Mouse (Mus musculus): ENCODE measurements around the gene Mthfd2.
"Not testable (repeated sequence)": the region's sequence is repeated elsewhere in the genome, so short reads cannot be mapped to it uniquely, and the experiment has no call there.

Gene Mthfd2

DNA sequence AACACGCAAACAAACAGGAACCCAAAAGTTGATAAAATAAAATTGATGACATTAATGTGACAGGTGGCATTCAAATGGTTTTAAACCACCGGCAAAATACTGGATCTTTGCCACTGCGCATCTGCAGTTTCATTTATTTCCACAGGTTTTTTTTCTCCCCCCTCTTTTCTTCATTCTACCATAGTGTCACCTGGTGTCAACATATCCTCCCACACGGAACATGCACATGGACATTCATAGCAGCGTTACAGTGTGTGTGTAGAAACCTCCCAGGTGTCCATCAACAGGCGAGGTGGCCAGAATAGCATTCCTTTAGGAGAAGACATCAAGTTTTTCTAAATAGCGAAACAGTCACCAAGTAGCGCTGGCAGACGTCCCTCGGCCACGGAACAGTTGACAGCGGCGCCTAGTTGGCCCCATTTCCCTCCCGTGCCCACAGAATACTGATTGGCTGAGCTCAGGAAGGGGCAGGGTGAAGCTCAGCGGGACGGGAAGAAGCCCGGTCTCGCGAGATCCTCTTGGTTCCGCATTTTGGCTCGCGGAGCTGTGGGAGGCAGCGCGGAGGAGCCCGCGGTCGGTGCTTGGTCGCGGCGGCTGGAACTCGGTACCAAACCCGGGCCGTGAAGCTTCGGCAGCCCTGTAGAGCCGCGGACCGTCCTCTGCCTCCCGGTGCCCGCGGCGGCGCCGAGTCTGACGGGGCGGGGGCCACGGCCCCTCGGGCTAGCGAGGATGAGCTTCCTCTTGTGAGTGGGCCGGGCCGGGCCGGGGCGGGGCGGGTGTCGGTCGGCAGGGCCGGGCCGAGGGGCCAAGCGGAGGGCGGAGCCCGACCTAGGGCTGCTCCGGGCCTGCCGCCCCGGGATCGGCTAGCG is at the start of gene Mthfd2, which contains the start of gene Mob1a:
Gene Mthfd2, minus strand, starts transcription at position 384 of the 869 bp plus-strand sequence.
Gene Mob1a, plus strand, starts transcription at position 492 of the 869 bp plus-strand sequence.
- peak; percentile 98 for DNase-seq

DNA sequence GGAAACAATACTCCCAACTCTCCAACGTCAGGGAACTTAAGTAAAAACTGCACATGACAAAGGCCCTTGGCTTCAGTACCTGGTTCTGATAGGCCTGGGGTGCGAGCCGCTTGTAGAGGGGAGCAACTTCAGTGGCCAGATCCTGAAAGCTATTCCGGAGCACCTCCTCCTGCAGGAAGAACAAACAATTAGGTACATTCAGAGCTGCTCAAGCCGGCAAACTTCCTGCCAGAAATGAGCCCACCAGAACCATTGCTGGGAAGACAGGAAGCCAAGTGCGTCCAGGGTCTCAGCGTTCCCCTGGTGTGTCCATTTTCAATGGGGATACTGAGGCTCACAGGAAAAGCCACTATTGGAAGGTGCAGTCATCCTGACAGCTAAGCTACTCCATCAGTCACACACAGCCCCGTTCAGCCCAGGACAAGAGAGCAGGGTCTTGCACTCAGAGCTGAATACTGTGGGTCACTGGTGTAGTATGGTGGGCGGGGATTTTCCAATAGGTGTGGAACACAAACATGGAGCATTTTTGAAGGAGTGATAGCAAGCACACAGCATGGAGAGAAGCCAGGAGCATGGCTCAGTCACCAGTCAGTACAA is 48.1 kb upstream of the Mthfd2 start:
- no peak for DNase-seq

- DNase-seq, result no peak
Measured at GRCm38 (mm10) chr6:83371350-83371749, 45.6 kb upstream of the Mthfd2 start.

DNA sequence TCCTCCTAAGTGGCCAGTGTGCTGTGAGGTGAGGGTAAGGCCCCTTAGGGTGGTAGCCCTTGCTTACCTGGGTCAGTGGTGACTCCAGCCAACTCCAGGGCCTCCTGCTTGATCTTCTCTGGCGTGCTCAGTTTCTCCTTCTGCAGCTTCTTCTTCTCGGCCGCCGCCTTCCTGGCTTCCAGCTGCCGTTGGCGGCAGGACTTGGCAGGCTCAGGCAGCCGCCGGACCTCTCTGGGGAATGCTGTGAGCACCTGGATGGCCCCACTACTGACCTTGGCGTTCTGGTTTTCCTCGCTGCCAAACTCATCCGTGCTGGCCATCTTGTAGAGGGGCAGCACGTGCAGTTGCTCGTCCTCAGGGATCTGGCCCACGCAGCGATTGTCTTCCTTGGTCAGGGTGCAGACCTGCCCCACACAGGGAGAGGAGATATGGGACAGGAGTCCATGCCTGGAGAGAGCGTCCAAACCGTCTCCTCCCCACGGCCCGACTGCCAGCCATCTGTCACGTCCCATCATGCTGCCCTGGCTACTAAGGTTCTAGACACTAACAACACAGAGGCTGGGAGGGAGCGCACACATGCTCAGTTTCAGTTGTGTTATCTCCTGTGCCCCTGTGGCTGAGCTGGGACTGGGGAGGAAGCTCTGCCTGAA is 44.7 kb upstream of the Mthfd2 start:
- no peak for DNase-seq

DNA sequence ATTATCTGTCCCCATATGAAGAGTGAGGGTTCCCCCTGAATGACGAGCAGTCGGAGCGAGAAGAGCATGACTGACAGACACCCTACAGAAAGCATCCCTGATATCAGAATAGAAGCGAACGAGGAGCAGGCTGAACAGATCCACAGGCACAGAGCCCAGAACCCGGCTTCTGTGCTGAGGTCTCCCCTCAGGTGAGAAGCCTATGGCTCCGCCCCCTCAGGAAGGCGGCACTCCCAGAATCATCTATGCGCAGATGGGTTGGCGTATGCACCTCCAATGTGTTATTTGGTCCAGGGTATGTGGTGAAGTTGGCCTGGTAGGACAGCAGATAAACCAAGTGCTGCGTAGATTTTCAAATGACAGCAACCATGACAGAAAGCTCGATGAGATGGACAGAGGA is 37.4 kb upstream of the Mthfd2 start:
- no peak for DNase-seq

DNA sequence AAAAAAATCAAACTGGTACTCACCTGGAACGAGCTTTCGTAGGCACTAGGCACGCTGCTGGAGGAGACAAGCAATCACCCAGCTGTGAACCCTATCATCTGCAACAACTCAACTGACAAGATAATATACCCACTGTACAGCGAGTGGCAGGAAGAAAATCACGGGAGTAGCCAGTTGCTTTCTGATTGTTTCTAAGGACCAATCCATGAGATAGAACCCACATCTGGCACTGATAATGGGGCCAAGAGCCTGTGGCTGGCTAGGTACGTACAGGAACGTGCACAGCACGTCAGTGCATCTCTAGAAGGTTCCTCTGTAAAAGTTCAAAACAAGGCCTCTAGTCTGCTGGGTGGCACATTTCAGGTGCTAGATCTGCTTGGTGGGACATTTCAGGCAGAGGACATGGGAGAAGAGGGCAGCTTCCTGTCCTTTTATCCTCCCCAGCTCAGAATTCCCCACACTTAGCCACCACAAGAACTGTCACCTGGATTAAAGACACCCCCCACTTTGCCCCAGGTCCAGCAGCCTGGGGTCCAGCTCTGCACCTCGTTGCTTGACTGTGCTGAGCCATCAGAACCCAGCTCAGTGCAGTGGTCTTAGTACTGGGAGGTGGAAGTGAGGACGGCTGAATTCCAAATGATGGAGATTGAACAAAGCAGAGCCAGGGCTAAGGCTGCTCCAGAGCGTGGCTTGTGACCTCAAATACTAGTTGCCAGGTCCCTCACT is 36.0 kb upstream of the Mthfd2 start:
- DNase-seq, result no peak

- no peak for DNase-seq
Measured at GRCm38 (mm10) chr6:83357436-83357835, 31.7 kb upstream of the Mthfd2 start.

- DNase-seq, result peak; percentile 81 to 90
Measured at GRCm38 (mm10) chr6:83356569-83357138, 30.9 kb upstream of the Mthfd2 start.

- peak; percentile 37 to 67 for DNase-seq
Measured at GRCm38 (mm10) chr6:83354856-83355781, 29.4 kb upstream of the Mthfd2 start.

GRCm38 (mm10) chr6:83352666-83353410 is 27.1 kb upstream of the Mthfd2 start:
- DNase-seq, result no peak

DNA sequence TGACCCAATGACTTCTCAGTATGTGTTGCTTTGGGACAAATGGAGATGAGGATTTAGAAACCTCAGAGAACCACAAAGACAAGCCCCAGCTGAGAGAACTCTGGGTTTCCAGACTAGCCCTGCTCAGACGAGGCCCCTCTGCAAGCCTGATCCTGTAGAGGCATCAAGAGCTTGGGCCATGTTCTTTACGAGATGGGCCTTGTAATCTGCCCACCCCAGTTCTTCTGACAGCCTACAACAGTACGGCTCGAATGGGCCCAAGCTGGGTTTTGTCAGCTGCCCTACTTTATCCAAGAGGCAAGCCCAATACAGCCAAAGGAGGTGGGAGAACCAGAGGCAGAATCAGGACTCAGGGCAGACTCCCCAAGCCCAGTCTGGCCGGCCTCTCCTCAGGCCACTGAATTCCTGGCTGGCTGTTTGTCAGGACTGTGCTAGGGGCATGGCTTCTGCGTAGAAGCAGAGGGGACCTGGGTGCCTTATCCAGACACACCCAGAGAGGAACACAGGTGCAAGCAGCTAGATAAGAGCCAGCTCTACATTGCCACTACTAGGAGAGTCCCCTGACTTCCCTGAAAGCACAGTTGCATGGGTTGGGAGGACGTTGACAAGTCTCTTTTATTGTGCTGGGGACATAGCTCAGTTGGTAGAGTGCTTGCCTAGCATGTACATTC is 25.9 kb upstream of the Mthfd2 start:
- DNase-seq, result no peak

- no peak for DNase-seq
Measured at GRCm38 (mm10) chr6:83350851-83351405, 25.2 kb upstream of the Mthfd2 start.

GRCm38 (mm10) chr6:83350172-83350571 is 24.5 kb upstream of the Mthfd2 start:
- DNase-seq, result no peak

DNA sequence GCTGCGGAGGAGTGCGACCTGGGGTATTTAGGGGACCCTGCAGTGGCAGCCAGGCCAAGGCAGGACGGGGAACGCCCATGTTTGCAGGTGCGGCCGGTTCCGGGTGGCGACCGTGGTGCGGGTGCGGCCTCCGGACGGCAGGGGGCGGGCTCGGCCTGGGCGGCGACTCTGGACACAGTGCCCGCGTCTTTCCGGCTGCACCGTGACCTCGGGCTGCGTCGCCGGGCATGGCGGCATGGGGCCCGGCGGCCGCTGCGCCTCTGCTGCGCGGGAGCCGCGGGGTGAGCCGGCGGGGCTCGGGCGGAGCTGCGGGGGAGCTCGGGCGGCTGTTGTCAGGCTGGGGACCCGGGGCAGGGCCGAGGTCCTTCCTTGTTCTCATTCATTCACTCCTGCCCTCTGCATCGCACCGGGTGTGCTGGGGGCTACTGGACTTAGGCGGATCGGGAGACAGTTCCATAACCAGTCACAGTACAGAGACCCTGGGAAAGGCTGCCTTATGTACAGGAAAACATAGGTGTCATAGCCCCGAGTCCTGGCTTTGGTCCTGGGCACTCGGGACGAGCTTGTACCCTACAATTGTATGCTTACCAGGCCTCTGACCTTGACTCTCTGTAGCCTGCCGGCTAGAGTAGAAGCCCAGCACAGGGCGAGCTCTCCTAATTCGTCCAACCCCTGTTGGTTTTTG is 23.7 kb upstream of the Mthfd2 start:
- peak; percentile 90 to 92 for DNase-seq

DNA sequence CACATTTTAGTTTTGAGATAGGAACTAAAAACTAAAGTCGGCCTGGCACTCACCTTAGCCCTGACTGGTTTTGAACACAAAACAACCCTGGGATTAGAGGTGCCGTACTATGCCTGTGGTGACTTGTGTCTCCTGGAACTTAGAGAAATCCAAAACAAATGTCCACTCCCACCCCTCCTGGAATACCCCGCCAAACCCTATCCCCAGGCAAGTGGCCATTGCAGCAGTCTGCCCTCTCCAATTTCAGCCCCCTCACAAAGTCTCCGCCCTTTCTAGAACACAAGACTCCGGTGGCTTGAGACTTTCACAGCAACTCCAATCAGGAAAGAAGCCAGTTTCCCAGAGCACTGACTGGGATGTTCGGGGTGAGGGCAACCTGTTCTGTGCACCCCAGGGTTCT is 23.2 kb upstream of the Mthfd2 start, which contains the start of gene Bola3:
Gene Bola3, plus strand, starts transcription at position 275 of the 400 bp plus-strand sequence.
- DNase-seq, result no peak

GRCm38 (mm10) chr6:83347916-83348315 is 22.2 kb upstream of the Mthfd2 start:
- DNase-seq, result no peak

DNA sequence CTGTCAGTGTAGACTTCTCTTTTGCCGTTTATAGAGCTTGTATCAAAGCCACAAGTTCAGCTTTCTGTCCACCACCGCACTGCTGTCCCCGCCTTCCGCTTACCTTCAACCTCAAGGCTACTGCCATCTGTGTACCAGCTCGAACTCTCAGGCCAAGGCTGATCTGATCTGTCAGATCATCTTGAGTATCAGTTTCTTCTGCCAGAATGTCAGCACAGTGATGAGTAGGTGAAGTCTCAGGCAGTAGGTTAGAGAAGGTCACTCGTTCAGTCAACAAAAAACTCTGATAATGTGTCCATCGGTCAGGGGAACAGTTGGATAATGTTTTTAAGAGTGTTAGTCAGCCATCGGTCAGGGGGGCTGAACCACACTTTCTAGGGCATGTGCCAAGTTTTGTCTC is 19.6 kb upstream of the Mthfd2 start:
- DNase-seq, result not testable (repeated sequence)

GRCm38 (mm10) chr6:83342957-83343356 is 17.2 kb upstream of the Mthfd2 start:
- no peak for DNase-seq

DNA sequence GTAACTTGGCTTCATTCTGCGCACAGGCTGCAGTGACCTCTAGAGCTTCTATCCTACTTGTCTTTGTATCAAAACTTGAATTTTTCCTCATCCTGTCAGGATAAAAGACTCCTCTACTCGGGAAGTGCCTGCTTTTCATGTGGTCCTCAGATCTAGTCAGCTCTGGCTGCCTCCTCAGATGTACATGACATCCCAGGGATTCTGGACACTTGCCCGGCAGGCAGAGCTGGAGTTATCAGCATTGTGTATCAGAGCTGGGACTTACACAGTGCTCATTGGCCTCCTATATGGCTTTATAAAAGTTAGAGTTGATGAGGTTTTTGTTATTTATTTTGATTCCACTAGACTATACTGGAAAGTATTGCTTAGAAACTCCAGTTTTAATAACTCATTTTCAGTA is 15.7 kb upstream of the Mthfd2 start:
- no peak for DNase-seq
